In the genomic region with DNA sequence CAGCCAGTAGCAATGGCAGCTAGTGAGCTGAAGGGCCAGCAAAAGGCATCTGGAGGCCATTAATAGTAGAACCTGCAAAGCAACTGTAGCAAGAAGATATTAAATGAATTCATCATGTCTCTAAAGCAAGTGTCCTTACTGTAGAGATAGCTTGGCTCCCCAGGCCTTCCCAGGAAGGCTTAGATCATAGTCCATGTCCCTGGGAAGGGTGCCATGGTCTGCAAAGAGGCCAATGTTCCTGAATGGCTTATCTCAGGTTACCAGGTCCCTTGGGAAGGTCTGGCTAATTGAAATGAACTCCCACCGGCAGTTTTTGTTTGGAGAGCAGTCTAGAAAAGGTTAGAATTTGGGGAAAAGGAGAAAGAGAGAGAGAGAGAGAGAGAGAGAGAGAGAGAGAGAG, we compare ENCODE assay signal across 22 mouse cellular contexts. TPM values are rescaled to one million over a fixed set of nuclear protein-coding genes. Genes with fewer than 3 reads are reported as not detected.
A peak's percentile ranks its signal among the peaks of the same experiment; 100 is the strongest.
DNase-seq lines count a peak whose midpoint lies in the region; ATAC-seq and TF ChIP-seq lines count a peak whose summit lies in the region.
"Had no signal": no experiment of that assay in that cellular context is flagged by ENCODE, and none has a peak within 500 bp of the region (broad histone marks: within the 10 kb centered on the region; RNA-seq: fewer than 3 reads in every experiment).

No protein-coding gene starts in this region.

- no peak overlapping the region for H3K4me2 ChIP-seq in hindbrain, embryonic 11.5 days (replicated peaks; ENCODE audit: low read depth, low read length)
- H3K4me2 ChIP-seq: embryonic facial prominence, embryonic 13.5 days; forebrain, embryonic 13.5 days; hindbrain, embryonic 14.5 days; intestine, embryonic 15.5 days had no signal

- no peak overlapping the region for H3K4me3 ChIP-seq in kidney, adult 2 months (ENCODE audit: insufficient read depth, low read depth, low read length)
- H3K4me3 ChIP-seq in hindbrain, embryonic 11.5 days (ENCODE audit: low read depth, low read length): no peak overlapping the region
- H3K4me3 ChIP-seq: embryonic facial prominence, embryonic 13.5 days; forebrain, embryonic 13.5 days; heart, embryonic 10.5 days; intestine, embryonic 15.5 days had no signal

- no peak for ATAC-seq in hindbrain, embryonic 11.5 days (ENCODE audit: low FRiP score)
- ATAC-seq: CD4-positive, CD25-positive, alpha-beta regulatory T cell, adult 4 months; forebrain, embryonic 13.5 days; intestine, embryonic 15.5 days had no signal

- H3K4me1 ChIP-seq in kidney, adult 2 months (ENCODE audit: control insufficient read depth, insufficient read depth, low read length): peaks cover 28% of the 10 kb centered on the region
- peaks cover under 1% of the 10 kb centered on the region; the same call in 1 of the 2 replicates for H3K4me1 ChIP-seq in hindbrain, embryonic 11.5 days (replicated peaks; ENCODE audit: control insufficient read depth, insufficient read depth, low read length)

- 44% methylated on average over 1 of the region's 1 CpGs for WGBS in kidney, adult 2 months
- WGBS in hindbrain, embryonic 11.5 days: 71% methylated on average over 1 of the region's 1 CpGs

- H3K27ac ChIP-seq in kidney, adult 2 months (ENCODE audit: insufficient read depth, low read depth, low read length): 0 out of 2 replicates have a peak overlapping the region, but pooled peaks have one; percentile 7
- H3K27ac ChIP-seq in hindbrain, embryonic 11.5 days (ENCODE audit: low read depth, low read length): no peak overlapping the region
- H3K27ac ChIP-seq: embryonic facial prominence, embryonic 13.5 days; forebrain, embryonic 13.5 days; heart, embryonic 10.5 days; hindbrain, embryonic 14.5 days; intestine, embryonic 15.5 days had no signal

- H3K27me3 ChIP-seq in kidney, adult 2 months (replicated peaks; ENCODE audit: control insufficient read depth, insufficient read depth, low read length): peaks cover under 1% of the 10 kb centered on the region
- H3K27me3 ChIP-seq in hindbrain, embryonic 11.5 days (ENCODE audit: control insufficient read depth, insufficient read depth, low read length): peaks cover 23% of the 10 kb centered on the region

- TF ChIP-seq POLR2A in kidney, adult 2 months (IDR thresholded peaks at IDR 0.05; ENCODE audit: low read depth, low read length): no peak

- TF ChIP-seq CTCF in kidney, adult 2 months (conservative IDR thresholded peaks at IDR 0.05; ENCODE audit: insufficient read depth, insufficient read length, low read depth, low read length): no peak

- no peak overlapping the region for H3K9ac ChIP-seq in hindbrain, embryonic 11.5 days (ENCODE audit: low read depth, low read length)
- H3K9ac ChIP-seq: embryonic facial prominence, embryonic 13.5 days; forebrain, embryonic 13.5 days; hindbrain, embryonic 14.5 days; intestine, embryonic 15.5 days had no signal

- no peaks in the 10 kb centered on the region for H3K9me3 ChIP-seq in hindbrain, embryonic 11.5 days (ENCODE audit: control insufficient read depth, low read length)
- H3K9me3 ChIP-seq: embryonic facial prominence, embryonic 13.5 days; forebrain, embryonic 13.5 days; heart, embryonic 10.5 days; intestine, embryonic 15.5 days had no signal

- peak; percentile 72 for DNase-seq in kidney, adult 2 months
- no peak for DNase-seq in kidney, postnatal 14 days
- peak; percentile 31 for DNase-seq in adipocyte (ENCODE audit: low spot score)
- peak; percentile 65 for DNase-seq in adrenal gland, postnatal 10 days
- DNase-seq in hindbrain, embryonic 11.5 days (ENCODE audit: low spot score): no peak
- DNase-seq in left cerebral cortex, postnatal 4 days: no peak
- DNase-seq: B cell, adult 2 months; cerebellum, adult 11-12 months; cerebellum, adult 9-10 months; cerebellum, postnatal 36 days; heart, adult 18-20 months; heart, postnatal 10 days; kidney, adult 18-20 months had no signal

- intact Hi-C loops in left cerebral cortex, postnatal 4 days (cut with DNase I): no loop called here

- H3K36me3 ChIP-seq in kidney, adult 2 months (ENCODE audit: control insufficient read depth, insufficient read depth, low read length): no peaks in the 10 kb centered on the region
- H3K36me3 ChIP-seq in hindbrain, embryonic 11.5 days (ENCODE audit: control insufficient read depth, insufficient read depth, low read length): no peaks in the 10 kb centered on the region
- H3K36me3 ChIP-seq: embryonic facial prominence, embryonic 13.5 days; heart, embryonic 10.5 days; intestine, embryonic 15.5 days had no signal

RNA-seq across cellular contexts. Expression of a gene that starts 8.6 kb away (rescaled TPM):
- polyA plus RNA-seq in kidney, adult 2 months (2012; rRNA removed): 10.9 and 13.7 TPM in 2 replicates
- total RNA-seq in adrenal gland, postnatal 10 days (2021): 10 to 100 TPM in 1 of 2 experiments, 1 to 10 TPM in 1; 8.0 to 13.6 TPM
- polyA plus RNA-seq in hindbrain, embryonic 11.5 days (2014; fragmentation: Nextera tagmentation; extraction: Ambion mirVana): 1.5 and 2.0 TPM in 2 replicates
- total RNA-seq in left cerebral cortex, postnatal 4 days (2021): 100 to 1,000 TPM; 142 to 154 TPM
- total RNA-seq: gastrocnemius, adult 8-10 months; hematopoietic stem cell, adult 5-6 weeks had no signal

RNA-seq across cellular contexts. Expression of a gene that starts 32.0 kb away (rescaled TPM):
- 0.03 and 0.05 TPM in 2 replicates for polyA plus RNA-seq in kidney, adult 2 months (2012; rRNA removed)
- total RNA-seq in adrenal gland, postnatal 10 days (2021): under 1 TPM; 0.09 to 0.15 TPM
- not detected in 2 replicates for polyA plus RNA-seq in hindbrain, embryonic 11.5 days (2014; fragmentation: Nextera tagmentation; extraction: Ambion mirVana)
- total RNA-seq in left cerebral cortex, postnatal 4 days (2021): 1 to 10 TPM; 2.2 to 2.5 TPM
- total RNA-seq: gastrocnemius, adult 8-10 months had no signal
- polyA plus RNA-seq: CD4-positive, CD25-positive, alpha-beta regulatory T cell, adult 4 months; G1E; hindbrain, embryonic 14.5 days had no signal

RNA-seq across cellular contexts. Expression of a gene that starts 56.5 kb away (rescaled TPM):
- 1.9 and 3.7 TPM in 2 replicates for polyA plus RNA-seq in kidney, adult 2 months (2012; rRNA removed)
- 1 to 10 TPM; 1.8 to 3.0 TPM for total RNA-seq in adrenal gland, postnatal 10 days (2021)
- 0.32 and 0.43 TPM in 2 replicates for polyA plus RNA-seq in hindbrain, embryonic 11.5 days (2014; fragmentation: Nextera tagmentation; extraction: Ambion mirVana)
- total RNA-seq in left cerebral cortex, postnatal 4 days (2021): 1 to 10 TPM; 1.8 to 2.1 TPM

Comparison
In these comparisons a context has a peak if more than half of its experiments do, and no peak if none do; other contexts are left out.
1. DNase-seq: peak in kidney, adult 2 months (single experiment), adipocyte (single experiment) and adrenal gland, postnatal 10 days (single experiment); none in kidney, postnatal 14 days (single experiment), hindbrain, embryonic 11.5 days (single experiment) and left cerebral cortex, postnatal 4 days (single experiment).
2. RNA of a gene that starts 8.6 kb away (total RNA-seq): 142 to 154 TPM in left cerebral cortex, postnatal 4 days; 8.0 to 13.6 TPM in adrenal gland, postnatal 10 days; every median in the first group is over 4 times any median in the second.